Mouse (Mus musculus) heart, embryonic 10.5 days (tissue): ENCODE data around the gene Ehmt2. TPM values are rescaled to one million over a fixed set of nuclear protein-coding genes. Genes with fewer than 3 reads are reported as not detected.

Source experiments
- DNase-seq: peaks from one replicate; pipeline ENCODE4 v3.0.0-alpha.2; 2017; ENCODE audit warnings: low spot score
- H3K27ac ChIP-seq: fragments of 300-500 bp; sonication (generic); 2 replicates; pipeline ENCODE4 v1.5.1; 2016; ENCODE audit warnings: mild to moderate bottlenecking
- H3K27me3 ChIP-seq: fragments of 300-500 bp; sonication (generic); 2 replicates; pipeline ENCODE4 v1.6.1; 2016; ENCODE audit warnings: mild to moderate bottlenecking; ENCODE audit not compliant: poor library complexity, insufficient read depth, severe bottlenecking
- H3K36me3 ChIP-seq: fragments of 300-500 bp; sonication (generic); 2 replicates; pipeline ENCODE4 v1.6.1; 2016; ENCODE audit warnings: mild to moderate bottlenecking, moderate library complexity
- H3K4me1 ChIP-seq: fragments of 300-500 bp; sonication (generic); 2 replicates; pipeline ENCODE4 v1.6.1; 2016; ENCODE audit warnings: mild to moderate bottlenecking
- H3K4me3 ChIP-seq: fragments of 300-500 bp; sonication (generic); 2 replicates; pipeline ENCODE4 v1.5.1; 2016; ENCODE audit warnings: mild to moderate bottlenecking, moderate library complexity
- H3K9me3 ChIP-seq: fragments of 300-500 bp; sonication (generic); 2 replicates; pipeline ENCODE4 v1.6.1; 2016; ENCODE audit warnings: mild to moderate bottlenecking, moderate library complexity
- WGBS: fragments of 180-500 bp; shearing (Covaris S2); methylation state at CpG from one replicate; pipeline ENCODE4 v1.1.7; 2016; 5-methylcytosine and 5-hydroxymethylcytosine counted together
- polyA plus RNA-seq: library from polyadenylated mRNA; unstranded; fragments of >200 nt; fragmentation: Nextera tagmentation; extraction: Ambion mirVana; gene quantifications from 2 replicates; pipeline ENCODE4 v1.2.1, GENCODE M21; 2016

Ehmt2 gene
- polyA plus RNA-seq, 1 experiment from 2014 or later = 66.0 TPM

- DNase-seq = no peak
- H3K36me3 ChIP-seq = peaks cover 34% of the 10 kb centered on the region
- H3K4me1 ChIP-seq = peaks cover 23% of the 10 kb centered on the region
- no peaks in the 10 kb centered on the region for H3K27me3 ChIP-seq
- no peaks in the 10 kb centered on the region for H3K9me3 ChIP-seq
- H3K4me3 ChIP-seq = peak overlapping the region; percentile 35
- peak overlapping the region; percentile 59; the same call in 1 of the 2 replicates for H3K27ac ChIP-seq
- 15% methylated on average over 11 of the region's 11 CpGs for WGBS
Observed at GRCm38 (mm10) chr17:34915410-34915831, 17.2 kb downstream of the Ehmt2 start.

- Histone ChIP-seq H3K36me3 (peaks cover 25% of the 10 kb centered on the region), H3K4me3 (no peak overlapping the region), H3K4me1 (peaks cover 19% of the 10 kb centered on the region), H3K27me3 (no peaks in the 10 kb centered on the region), H3K27ac (no peak overlapping the region), H3K9me3 (no peaks in the 10 kb centered on the region)
- WGBS = 83% methylated on average over 5 of the region's 5 CpGs
- no peak for DNase-seq
Observed at GRCm38 (mm10) chr17:34916316-34916715, 18.0 kb downstream of the Ehmt2 start.

- no peak for DNase-seq
- no peaks in the 10 kb centered on the region for H3K27me3 ChIP-seq
- peaks cover 16% of the 10 kb centered on the region for H3K4me1 ChIP-seq
- H3K27ac ChIP-seq = no peak overlapping the region
- 73% methylated on average over 9 of the region's 9 CpGs for WGBS
- no peak overlapping the region for H3K4me3 ChIP-seq
- no peaks in the 10 kb centered on the region for H3K9me3 ChIP-seq
- H3K36me3 ChIP-seq = peaks cover 16% of the 10 kb centered on the region
Observed at GRCm38 (mm10) chr17:34917188-34917587, 18.9 kb downstream of the Ehmt2 start.

- Histone ChIP-seq H3K27me3 (no peaks in the 10 kb centered on the region), H3K4me3 (no peak overlapping the region), H3K9me3 (no peaks in the 10 kb centered on the region), H3K36me3 (no peaks in the 10 kb centered on the region), H3K4me1 (no peaks in the 10 kb centered on the region; the same call in 1 of the 2 replicates), H3K27ac (no peak overlapping the region)
- DNase-seq = no peak
- WGBS = 40% methylated on average over 6 of the region's 6 CpGs
Observed at GRCm38 (mm10) chr17:34922939-34923338, 24.7 kb downstream of the Ehmt2 start.

- no peak overlapping the region for H3K27ac ChIP-seq
- H3K4me3 ChIP-seq = no peak overlapping the region
- no peak for DNase-seq
- H3K9me3 ChIP-seq = no peaks in the 10 kb centered on the region
- 66% methylated on average over 5 of the region's 5 CpGs for WGBS
- peaks cover 7% of the 10 kb centered on the region for H3K4me1 ChIP-seq
- H3K27me3 ChIP-seq = no peaks in the 10 kb centered on the region
- H3K36me3 ChIP-seq = no peaks in the 10 kb centered on the region
Observed at GRCm38 (mm10) chr17:34924258-34924657, 26.0 kb downstream of the Ehmt2 start.

GRCm38 (mm10) chr17:34927306-34928019 lies 29.2 kb downstream of the Ehmt2 start:
- no peak for DNase-seq
- H3K27ac ChIP-seq = 0 out of 2 replicates have a peak overlapping the region, but pooled peaks have one; percentile 1
- no peaks in the 10 kb centered on the region for H3K36me3 ChIP-seq
- 83% methylated on average over 18 of the region's 18 CpGs for WGBS
- H3K27me3 ChIP-seq = no peaks in the 10 kb centered on the region
- no peak overlapping the region for H3K4me3 ChIP-seq
- H3K4me1 ChIP-seq = peaks cover 15% of the 10 kb centered on the region
- H3K9me3 ChIP-seq = no peaks in the 10 kb centered on the region

- 47% methylated on average over 4 of the region's 4 CpGs for WGBS
- H3K27me3 ChIP-seq = no peaks in the 10 kb centered on the region
- H3K9me3 ChIP-seq = no peaks in the 10 kb centered on the region
- DNase-seq = no peak
- H3K27ac ChIP-seq = peak overlapping the region; percentile 44; the same call in 1 of the 2 replicates
- peaks cover 17% of the 10 kb centered on the region for H3K4me1 ChIP-seq
- H3K36me3 ChIP-seq = peaks cover 11% of the 10 kb centered on the region
- peak overlapping the region; percentile 19; the same call in 1 of the 2 replicates for H3K4me3 ChIP-seq
Observed at GRCm38 (mm10) chr17:34928841-34929240, 30.6 kb downstream of the Ehmt2 start.

- DNase-seq = peak; percentile 99
- under 1% methylated on average over 38 of the region's 38 CpGs for WGBS
- peak within 1 kb of the TSS; percentile 87 for H3K27ac ChIP-seq
- peaks cover 28% of the 10 kb centered on the region for H3K4me1 ChIP-seq
- no peaks in the 10 kb centered on the region for H3K9me3 ChIP-seq
- H3K36me3 ChIP-seq = peaks cover 28% of the 10 kb centered on the region
- H3K27me3 ChIP-seq = no peaks in the 10 kb centered on the region
- peak within 1 kb of the TSS; percentile 78 for H3K4me3 ChIP-seq
Observed at GRCm38 (mm10) chr17:34931061-34931734, 32.9 kb downstream of the Ehmt2 start, which contains the start of gene Neu1. Neu1 (plus strand) TSS chr17:34931253.

- peak overlapping the region; percentile 87 for H3K27ac ChIP-seq
- DNase-seq = no peak
- WGBS = 13% methylated on average over 14 of the region's 14 CpGs
- H3K27me3 ChIP-seq = no peaks in the 10 kb centered on the region
- peak overlapping the region; percentile 78 for H3K4me3 ChIP-seq
- H3K4me1 ChIP-seq = peaks cover 28% of the 10 kb centered on the region
- no peaks in the 10 kb centered on the region for H3K9me3 ChIP-seq
- peaks cover 28% of the 10 kb centered on the region for H3K36me3 ChIP-seq
Observed at GRCm38 (mm10) chr17:34931735-34932098, 33.4 kb downstream of the Ehmt2 start.

- H3K4me1 ChIP-seq = peaks cover 28% of the 10 kb centered on the region
- H3K9me3 ChIP-seq = no peaks in the 10 kb centered on the region
- 89% methylated on average over 8 of the region's 8 CpGs for WGBS
- DNase-seq = no peak
- H3K36me3 ChIP-seq = peaks cover 28% of the 10 kb centered on the region
- peak overlapping the region; percentile 78 for H3K4me3 ChIP-seq
- H3K27ac ChIP-seq = peak overlapping the region; percentile 87; the same call in 1 of the 2 replicates
- H3K27me3 ChIP-seq = no peaks in the 10 kb centered on the region
Observed at GRCm38 (mm10) chr17:34932287-34932686, 34.0 kb downstream of the Ehmt2 start.

- peak overlapping the region; percentile 7; the same call in 1 of the 2 replicates for H3K27ac ChIP-seq
- no peak for DNase-seq
- H3K4me3 ChIP-seq = no peak overlapping the region
- peaks cover 22% of the 10 kb centered on the region for H3K4me1 ChIP-seq
- 75% methylated on average over 24 of the region's 24 CpGs for WGBS
- no peaks in the 10 kb centered on the region for H3K9me3 ChIP-seq
- H3K36me3 ChIP-seq = peaks cover 28% of the 10 kb centered on the region
- H3K27me3 ChIP-seq = no peaks in the 10 kb centered on the region
Observed at GRCm38 (mm10) chr17:34934031-34934430, 35.8 kb downstream of the Ehmt2 start.

- H3K4me1 ChIP-seq = peaks cover 21% of the 10 kb centered on the region
- no peaks in the 10 kb centered on the region for H3K27me3 ChIP-seq
- DNase-seq = no peak
- peaks cover 28% of the 10 kb centered on the region for H3K36me3 ChIP-seq
- H3K4me3 ChIP-seq = peak overlapping the region; percentile 5; the same call in 1 of the 2 replicates
- H3K9me3 ChIP-seq = no peaks in the 10 kb centered on the region
- 42% methylated on average over 8 of the region's 8 CpGs for WGBS
- no peak overlapping the region for H3K27ac ChIP-seq
Observed at GRCm38 (mm10) chr17:34934830-34935229, 36.6 kb downstream of the Ehmt2 start.

GRCm38 (mm10) chr17:34937960-34938505 lies 39.8 kb downstream of the Ehmt2 start:
- no peak for DNase-seq
- Histone ChIP-seq H3K4me3 (no peak overlapping the region), H3K4me1 (peaks cover 20% of the 10 kb centered on the region), H3K36me3 (peaks cover 23% of the 10 kb centered on the region), H3K27me3 (no peaks in the 10 kb centered on the region), H3K9me3 (no peaks in the 10 kb centered on the region), H3K27ac (no peak overlapping the region)
- 84% methylated on average over 6 of the region's 6 CpGs for WGBS
